Mouse (Mus musculus): ENCODE data around the gene Bhlha15. TPM values are rescaled to one million over a fixed set of nuclear protein-coding genes. Genes with fewer than 3 reads are reported as not detected.

The Bhlha15 gene
- polyA plus RNA-seq (2012; fragmentation: generic; extraction: Trizol), result under 1 TPM in 1 of 2 experiments, not detected in 1; 0.04 TPM

GRCm38 (mm10) chr5:144189950-144190583 is at the start of gene Bhlha15:
Gene Bhlha15, plus strand, starts transcription at chr5:144190286.

GRCm38 (mm10) chr5:144223503-144223862 is 33.4 kb downstream of the Bhlha15 start, which contains the start of gene Tecpr1:
Gene Tecpr1, minus strand, starts transcription at chr5:144223615.

Other genes starting within 250 kb of the Bhlha15 start
- 10 to 100 TPM in 1 of 2 experiments, 1 to 10 TPM in 1; 6.6 to 25.0 TPM for gene Ccz1, start 175.4 kb upstream of the Bhlha15 start, polyA plus RNA-seq (2012; fragmentation: generic; extraction: Trizol)
- not detected for gene Ocm, start 163.6 kb upstream of the Bhlha15 start, polyA plus RNA-seq (2012; fragmentation: generic; extraction: Trizol)
- 1 to 10 TPM in 1 of 2 experiments, under 1 TPM in 1; 0.50 to 3.1 TPM for gene Lmtk2, start 89.8 kb upstream of the Bhlha15 start, polyA plus RNA-seq (2012; fragmentation: generic; extraction: Trizol)
- 10 to 100 TPM in 1 of 2 experiments, 1 to 10 TPM in 1; 4.5 to 16.7 TPM for gene Tecpr1, start 33.3 kb downstream of the Bhlha15 start, polyA plus RNA-seq (2012; fragmentation: generic; extraction: Trizol)
- gene Bri3, start 54.2 kb downstream of the Bhlha15 start, polyA plus RNA-seq (2012; fragmentation: generic; extraction: Trizol), result 100 to 1,000 TPM; 116 to 156 TPM
- gene Baiap2l1, start 167.8 kb downstream of the Bhlha15 start, polyA plus RNA-seq (2012; fragmentation: generic; extraction: Trizol), result 1 to 10 TPM in 1 of 2 experiments, under 1 TPM in 1; 0.36 to 1.1 TPM

All from C3H10T1/2 (cell line).